Mouse (Mus musculus): Measurements from ENCODE around the gene Gm20449. TPM values are rescaled to one million over a fixed set of nuclear protein-coding genes. Genes with fewer than 3 reads are reported as not detected.
"Not testable (repeated sequence)": the region's sequence is repeated elsewhere in the genome, so short reads cannot be mapped to it uniquely, and the experiment has no call there.

Gene Gm20449
- under 1 TPM; 0.18 to 0.38 TPM for total RNA-seq (2021)
- long read RNA-seq, partial matches to known transcripts, result 0 of 1 reads
- long read RNA-seq, other reads (novel, unspliced or antisense), result 1 of 1 reads

DNA sequence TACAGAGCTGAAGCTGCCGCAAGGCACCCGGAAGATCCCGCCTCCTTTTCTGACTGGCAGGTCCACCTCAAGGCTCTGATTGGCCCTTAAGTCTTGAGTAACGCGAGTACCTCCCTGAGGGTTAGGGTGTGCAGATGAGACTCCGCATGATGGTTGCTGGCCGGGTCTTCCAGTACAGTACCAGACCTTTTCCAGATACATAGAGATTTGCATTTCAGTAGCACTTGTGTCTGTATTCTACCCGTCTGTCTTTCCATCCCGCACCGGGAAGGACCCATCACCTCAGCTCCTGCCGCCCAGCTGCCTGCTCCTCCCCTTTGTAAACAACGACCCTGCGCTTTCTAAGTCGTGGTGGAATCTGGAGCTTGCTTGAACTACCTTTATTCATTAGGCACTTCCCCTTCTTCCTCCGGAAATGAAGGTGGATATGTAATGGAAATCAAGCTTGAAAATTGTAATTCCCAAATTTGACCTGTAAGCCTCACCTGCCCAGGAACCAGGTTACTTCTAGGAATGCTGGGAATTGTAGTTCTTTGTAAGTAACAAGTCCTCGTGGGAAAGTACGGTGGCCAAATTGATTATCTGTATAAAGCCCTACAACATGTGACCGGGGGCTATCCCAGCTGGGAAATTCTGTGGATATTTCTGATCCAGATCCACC, at the start of gene Gm20449, which contains the start of gene AW146154:
Gene Gm20449 (minus strand): TSS at position 29 of the 661 bp plus-strand sequence.
Gene AW146154 (minus strand): TSS at position 502 of the 661 bp plus-strand sequence.
- DNase-seq (ENCODE audit: low spot score in 2 of 2), result peak; percentile 99

DNA sequence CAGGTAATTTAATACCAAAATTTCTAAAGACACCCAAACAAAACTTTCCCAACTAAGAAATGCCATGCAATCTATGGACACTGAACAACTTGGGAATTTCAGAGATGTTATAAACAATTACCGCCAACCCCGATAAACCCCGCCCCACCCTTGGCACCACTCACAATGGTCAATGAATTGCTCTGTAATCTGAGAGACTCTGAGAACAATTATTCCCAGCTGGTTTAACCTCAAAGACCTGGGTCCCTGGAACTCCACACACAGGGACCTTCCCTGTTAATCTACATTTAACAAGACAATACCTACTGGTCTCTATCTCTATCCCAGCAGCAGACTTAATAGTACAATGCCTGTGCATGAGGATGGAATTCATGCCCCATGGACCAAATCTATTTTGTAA, 13.5 kb upstream of the Gm20449 start:
- DNase-seq (ENCODE audit: low spot score in 2 of 2), result no peak

DNA sequence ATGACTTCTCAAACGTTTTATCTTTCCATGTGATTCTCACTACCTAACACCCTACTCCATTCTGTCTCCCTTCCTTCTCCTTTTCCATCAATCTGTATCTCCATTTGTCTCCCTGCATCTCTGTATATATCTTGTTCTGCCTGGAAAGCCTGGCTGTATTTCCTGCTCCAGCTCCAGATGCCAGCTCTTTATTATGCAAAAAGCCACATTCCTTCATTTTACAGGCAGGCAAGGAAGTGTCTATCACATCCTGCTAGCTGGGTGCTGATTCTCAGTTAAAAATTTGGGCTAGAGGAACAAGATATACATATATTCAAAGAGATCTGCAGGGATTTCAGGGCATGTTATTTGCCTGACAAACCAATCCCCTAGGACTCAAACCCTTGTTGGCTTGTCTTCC, 13.0 kb upstream of the Gm20449 start:
- DNase-seq (ENCODE audit: low spot score in 2 of 2), result no peak

DNA sequence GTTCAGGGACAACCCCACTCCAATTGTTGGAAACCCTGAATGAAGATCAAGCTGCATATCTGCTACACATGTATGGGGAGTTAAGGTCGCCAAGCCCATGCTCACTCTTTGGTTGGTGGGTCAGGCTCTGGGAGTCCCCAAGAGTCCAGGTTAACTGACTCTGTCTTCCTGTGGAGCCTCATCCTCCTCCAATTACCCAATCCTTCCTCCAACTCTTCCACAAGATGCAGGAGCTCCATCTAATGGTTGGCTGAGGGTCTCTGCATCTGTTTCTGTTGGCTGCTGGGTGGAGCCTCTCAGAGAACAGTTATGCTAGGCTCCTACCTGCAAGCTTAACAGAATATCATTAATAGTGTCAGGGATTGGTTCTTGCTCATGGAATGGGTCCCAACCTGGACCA, 3.2 kb upstream of the Gm20449 start:
- DNase-seq (ENCODE audit: low spot score in 2 of 2), result no peak

DNA sequence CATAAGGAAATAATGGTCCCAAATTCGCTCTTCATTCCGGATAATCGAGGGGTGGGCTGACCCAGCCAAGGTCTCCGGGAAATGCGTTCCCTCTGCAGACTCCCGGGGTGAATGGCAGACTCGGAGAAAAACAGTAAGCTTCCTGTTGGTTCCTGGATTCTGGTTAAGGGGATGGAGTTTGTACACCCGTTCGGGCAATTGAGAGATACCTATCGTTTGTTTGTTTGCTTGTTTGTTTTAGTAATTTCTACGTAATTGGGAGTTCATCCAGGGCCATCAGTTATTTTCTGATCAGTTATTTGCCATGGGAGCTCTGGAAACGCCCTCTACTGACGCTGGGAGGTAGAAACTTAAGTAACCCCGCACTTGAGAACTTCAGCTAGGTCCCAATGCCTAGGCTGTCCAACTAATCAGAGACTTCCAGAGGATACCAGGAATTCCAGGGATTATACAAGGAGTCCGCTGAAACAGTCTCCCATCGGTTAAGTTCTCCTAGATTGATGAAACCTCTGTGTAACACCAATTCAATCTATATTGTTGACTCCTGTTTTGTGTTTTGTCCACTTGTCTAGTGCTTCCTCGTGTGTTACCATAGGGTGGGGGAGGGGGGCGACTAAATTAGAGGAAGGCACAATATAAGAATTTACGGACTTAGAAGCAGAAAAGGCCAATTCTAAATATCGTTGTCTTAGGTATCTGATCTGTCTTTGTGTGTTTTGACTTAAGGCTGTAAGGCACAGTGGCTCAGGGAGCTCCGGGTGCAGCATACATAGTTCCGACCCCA, 1.1 kb upstream of the Gm20449 start:
- peak; percentile 55 to 70 for DNase-seq (ENCODE audit: low spot score in 2 of 2)

DNA sequence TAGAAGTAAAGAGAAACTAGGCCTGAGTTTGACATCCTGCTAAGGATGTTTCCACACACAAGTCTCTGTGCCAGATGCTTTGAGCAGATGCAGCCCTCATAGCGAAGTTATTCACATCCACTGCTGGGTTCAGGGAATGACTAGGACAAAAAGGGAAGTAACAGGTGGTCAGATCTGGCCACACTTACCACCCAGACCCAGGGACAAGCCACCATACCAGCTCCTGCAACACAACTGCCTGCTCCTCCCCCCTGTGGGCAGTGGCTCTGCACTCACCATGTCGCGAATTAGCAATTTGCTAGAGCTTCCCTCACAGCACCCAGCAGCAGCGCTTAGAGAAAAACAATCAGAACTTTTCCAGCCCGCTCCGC, 214 bp downstream of the Gm20449 start:
- not testable (repeated sequence) for DNase-seq (ENCODE audit: low spot score in 2 of 2)

DNA sequence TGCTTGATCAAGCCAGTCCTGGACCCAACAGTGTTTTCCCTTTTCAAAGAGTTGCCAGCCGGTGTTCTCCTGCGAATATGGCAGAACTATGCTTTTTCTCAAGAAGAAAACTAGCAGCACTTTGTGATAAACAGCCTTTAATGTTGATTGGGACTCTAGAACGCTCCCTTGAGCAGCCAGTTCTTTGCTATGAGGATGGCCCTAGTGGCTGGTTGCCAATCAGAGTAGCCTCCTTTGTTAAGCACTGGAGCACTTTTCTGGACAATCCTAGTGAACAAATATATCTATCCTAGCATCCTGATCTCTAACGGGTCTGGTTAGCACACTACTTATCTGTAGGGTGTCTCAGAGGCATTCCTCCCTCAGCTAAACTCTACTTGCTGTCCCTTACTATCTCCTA, 753 bp downstream of the Gm20449 start:
- DNase-seq (ENCODE audit: low spot score in 2 of 2), result peak in 1 of 2 experiments; percentile 25

DNA sequence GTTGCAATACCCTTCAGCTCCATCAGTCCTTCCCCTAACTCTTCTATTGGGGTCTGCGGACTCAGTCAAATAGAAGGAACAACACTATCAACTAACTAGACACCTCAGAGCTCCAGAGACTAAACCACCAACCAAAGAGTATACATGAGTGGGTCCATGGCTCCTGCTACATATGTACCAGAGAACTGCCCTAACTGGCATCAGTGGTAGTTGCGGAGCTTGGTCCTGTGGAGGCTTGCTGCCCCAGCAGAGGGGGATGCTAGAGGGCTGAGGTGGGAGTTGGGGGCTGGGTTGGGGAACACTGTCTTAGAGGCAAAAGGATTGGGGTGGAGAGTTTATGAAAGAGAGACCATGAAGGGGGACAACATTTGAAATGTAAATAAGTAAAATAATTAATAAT, 1.3 kb downstream of the Gm20449 start:
- peak in 1 of 2 experiments; percentile 15 for DNase-seq (ENCODE audit: low spot score in 2 of 2)

DNA sequence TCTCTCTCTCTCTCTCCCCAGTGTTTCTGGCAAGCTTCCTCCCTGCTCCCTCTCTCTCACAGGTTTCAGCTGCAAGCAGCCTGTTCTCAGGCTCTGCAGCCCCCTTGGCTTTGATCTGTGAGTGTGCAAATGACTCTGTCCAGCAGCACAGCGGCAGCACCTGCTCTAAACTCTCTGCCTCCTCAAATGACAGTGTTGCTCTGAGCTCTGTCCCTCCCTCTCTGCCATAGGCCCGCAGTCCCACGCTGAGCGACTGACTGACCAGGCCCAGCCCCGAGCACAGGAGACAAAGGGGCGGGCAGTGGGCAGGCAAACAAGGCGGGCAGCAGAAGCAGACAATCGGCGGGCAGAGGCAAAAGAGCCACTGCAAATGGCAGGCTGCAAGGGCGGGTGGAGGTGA, 47.4 kb downstream of the Gm20449 start:
- peak in 1 of 2 experiments; percentile 1 for DNase-seq (ENCODE audit: low spot score in 2 of 2)

DNA sequence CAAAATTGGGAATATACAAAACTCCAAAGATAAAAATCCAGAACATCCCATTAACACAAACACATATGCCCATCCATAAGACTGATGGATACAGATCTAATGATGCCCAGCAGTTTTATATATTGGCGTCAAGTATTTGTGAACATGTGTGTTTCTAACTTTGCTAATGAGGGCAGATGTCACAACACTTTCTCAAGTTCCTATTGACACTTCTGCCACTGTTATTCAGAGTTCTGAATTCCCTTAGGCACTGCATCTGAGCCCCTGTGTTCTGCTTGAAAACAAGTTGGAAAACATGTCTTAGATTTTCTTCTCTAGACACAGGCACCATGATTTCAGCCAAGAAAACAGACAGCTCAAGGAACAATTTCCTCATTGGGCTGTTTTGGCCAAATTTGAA, 50.6 kb downstream of the Gm20449 start, which contains the start of gene Vmn2r57:
Gene Vmn2r57 (minus strand): TSS at position 101 of the 400 bp plus-strand sequence.
- DNase-seq (ENCODE audit: low spot score in 2 of 2), result not testable (repeated sequence)

DNA sequence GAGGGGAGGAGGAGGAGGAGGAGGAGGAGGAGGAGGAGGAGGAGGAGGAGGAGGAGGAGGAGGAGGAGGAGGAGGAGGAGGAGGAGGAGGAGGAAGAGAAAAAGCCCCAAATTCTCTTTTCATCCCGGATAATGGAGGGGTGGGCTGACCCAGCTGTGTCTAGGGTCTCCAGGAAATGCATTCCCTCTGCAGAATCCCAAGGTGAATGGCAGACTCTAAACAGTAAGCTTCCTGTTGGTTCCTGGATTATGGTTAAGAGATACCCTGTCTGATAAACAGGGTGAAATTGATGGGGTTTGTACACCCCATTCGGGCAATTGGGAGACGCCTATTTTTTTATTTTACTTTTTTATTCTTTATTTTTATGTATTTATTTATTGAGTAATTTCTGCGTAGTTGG, 105.1 kb downstream of the Gm20449 start:
- DNase-seq (ENCODE audit: low spot score in 2 of 2), result no peak

DNA sequence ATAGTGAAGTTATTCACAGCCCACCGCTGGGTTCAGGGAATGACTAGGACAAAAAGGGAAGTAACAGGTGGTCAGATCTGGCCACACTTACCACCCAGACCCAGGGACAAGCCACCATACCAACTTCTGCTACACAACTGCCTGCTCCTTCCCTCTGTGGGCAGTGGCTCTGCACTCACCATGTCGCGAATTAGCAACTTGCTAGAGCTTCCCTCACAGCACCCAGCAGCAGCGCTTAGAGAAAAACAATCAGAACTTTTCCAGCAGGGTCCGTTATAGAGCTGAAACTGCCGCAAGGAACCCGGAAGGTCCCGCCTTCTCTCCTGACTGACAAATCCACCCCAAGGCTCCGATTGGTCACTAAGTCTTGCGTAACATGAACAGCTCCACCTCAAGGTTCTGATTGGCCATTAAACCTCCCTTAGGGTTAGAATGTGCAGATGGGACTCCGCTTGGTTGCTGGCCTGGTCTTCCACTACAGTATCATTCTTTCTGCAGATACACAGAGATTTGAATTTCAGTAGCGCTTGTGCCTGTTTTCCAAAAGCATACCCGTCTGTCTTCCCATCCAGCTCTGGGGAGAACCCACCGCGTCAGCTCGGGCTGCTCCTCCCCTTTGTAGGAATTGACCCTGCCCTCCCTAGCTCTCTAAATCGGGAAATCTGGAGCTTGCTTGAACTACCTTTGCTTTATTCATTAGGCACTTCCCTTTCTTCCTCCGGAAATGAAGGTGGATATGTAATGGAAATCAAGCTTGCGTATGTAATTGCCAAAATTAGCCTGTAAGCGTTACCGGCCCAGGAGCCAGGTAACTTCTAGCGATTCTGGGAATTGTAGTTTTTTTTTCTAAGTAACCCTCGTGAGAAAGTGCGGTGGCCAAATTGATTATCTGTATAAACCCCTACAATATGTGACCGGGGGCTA, 105.9 kb downstream of the Gm20449 start, which contains the start of gene AI987944:
Gene AI987944 (minus strand): TSS at position 332 of the 924 bp plus-strand sequence.
- DNase-seq (ENCODE audit: low spot score in 2 of 2), result peak; percentile 66 to 79

Other genes starting within 250 kb of the Gm20449 start
- gene AI987944, start 106.0 kb downstream of the Gm20449 start, total RNA-seq (2021), result 10 to 100 TPM; 10.3 to 11.1 TPM
- gene Vmn2r57, start 50.7 kb downstream of the Gm20449 start, total RNA-seq (2021), result under 1 TPM; 0.31 to 0.39 TPM
- 10 to 100 TPM in 1 of 2 experiments, 1 to 10 TPM in 1; 9.7 to 10.1 TPM for gene AW146154, start 473 bp upstream of the Gm20449 start, total RNA-seq (2021)
- under 1 TPM in 1 of 2 experiments, not detected in 1; 0.25 TPM for gene Gm6871, start 74.2 kb upstream of the Gm20449 start, total RNA-seq (2021)
- 10 to 100 TPM; 28.6 to 32.5 TPM for gene 2610021A01Rik, start 99.8 kb upstream of the Gm20449 start, total RNA-seq (2021)
- 10 to 100 TPM; 29.5 to 36.2 TPM for gene Zfp788, start 133.8 kb upstream of the Gm20449 start, total RNA-seq (2021)

All from layer of hippocampus, postnatal 10 days (tissue).